ENCODE assay signal across 8 mouse cellular contexts in genomic region chr13:56112496-56112895, GRCm38 (mm10). TPM values are rescaled to one million over a fixed set of nuclear protein-coding genes. Genes with fewer than 3 reads are reported as not detected.
DNase-seq lines count a peak whose midpoint lies in the region; ATAC-seq and TF ChIP-seq lines count a peak whose summit lies in the region.

No protein-coding gene starts in this region.

- 0 out of 2 replicates have a peak overlapping the region, but pooled peaks have one; percentile 16 for H3K4me2 ChIP-seq in heart, embryonic 15.5 days
- peak overlapping the region; percentile 22 for H3K4me2 ChIP-seq in intestine, embryonic 15.5 days (replicated peaks)
- H3K4me2 ChIP-seq in stomach, postnatal 0 days (replicated peaks; ENCODE audit: low read depth) = no peak overlapping the region; the same call in 1 of the 2 replicates

- ATAC-seq in heart, embryonic 15.5 days (replicated peaks; ENCODE audit: insufficient number of reproducible peaks, insufficient read depth, low FRiP score, low read depth) = no peak
- peak; percentile 44; the same call in 1 of the 2 replicates for ATAC-seq in intestine, embryonic 15.5 days
- no peak; the same call in 1 of the 2 replicates for ATAC-seq in stomach, postnatal 0 days (ENCODE audit: low FRiP score, low TSS enrichment)

- DNase-seq in heart, postnatal 36 days = no peak
- peak; percentile 32 for DNase-seq in thymus, postnatal 14 days
- DNase-seq in thymus, postnatal 0 days (ENCODE audit: low spot score) = no peak
- peak; percentile 36 for DNase-seq in stomach, postnatal 0 days (ENCODE audit: low spot score)
- no peak for DNase-seq in adrenal gland, adult 8-10 months
- DNase-seq in ovary, postnatal 14 days (ENCODE audit: low spot score) = no peak

- H3K4me1 ChIP-seq in heart, embryonic 15.5 days (replicated peaks) = peaks cover 94% of the 10 kb centered on the region
- peaks cover 81% of the 10 kb centered on the region for H3K4me1 ChIP-seq in intestine, embryonic 15.5 days (replicated peaks)
- H3K4me1 ChIP-seq in stomach, postnatal 0 days (replicated peaks; ENCODE audit: control insufficient read depth, insufficient read depth) = peaks cover 35% of the 10 kb centered on the region

- no peak overlapping the region for H3K4me3 ChIP-seq in heart, embryonic 15.5 days
- H3K4me3 ChIP-seq in intestine, embryonic 15.5 days (replicated peaks) = no peak overlapping the region
- no peak overlapping the region for H3K4me3 ChIP-seq in stomach, postnatal 0 days (ENCODE audit: low read depth, low read length)

- peak overlapping the region; percentile 46 for H3K27ac ChIP-seq in heart, embryonic 15.5 days
- peak overlapping the region; percentile 72 for H3K27ac ChIP-seq in intestine, embryonic 15.5 days
- peak overlapping the region; percentile 79 for H3K27ac ChIP-seq in stomach, postnatal 0 days (replicated peaks)

- no peaks in the 10 kb centered on the region for H3K9me3 ChIP-seq in heart, embryonic 15.5 days (replicated peaks)
- H3K9me3 ChIP-seq in intestine, embryonic 15.5 days = no peaks in the 10 kb centered on the region
- H3K9me3 ChIP-seq in stomach, postnatal 0 days (ENCODE audit: control insufficient read depth, low read length) = no peaks in the 10 kb centered on the region

- no peaks in the 10 kb centered on the region for H3K27me3 ChIP-seq in heart, embryonic 15.5 days
- no peaks in the 10 kb centered on the region for H3K27me3 ChIP-seq in intestine, embryonic 15.5 days (replicated peaks)
- no peaks in the 10 kb centered on the region for H3K27me3 ChIP-seq in stomach, postnatal 0 days (ENCODE audit: control insufficient read depth, insufficient read depth, low read length)

- no peak for TF ChIP-seq EP300 in stomach, postnatal 0 days (optimal IDR thresholded peaks at IDR 0.05)

- intact Hi-C loops in heart, postnatal 36 days (cut with DNase I) = no loop called here

- WGBS in heart, embryonic 15.5 days = 25% methylated on average over 4 of the region's 4 CpGs
- WGBS in intestine, embryonic 15.5 days = 28% methylated on average over 4 of the region's 4 CpGs
- 10% methylated on average over 4 of the region's 4 CpGs for WGBS in stomach, postnatal 0 days

- peak; percentile 35 for TF ChIP-seq CTCF in stomach, postnatal 0 days (IDR thresholded peaks at IDR 0.05; ENCODE audit: low read depth)

- H3K36me3 ChIP-seq in heart, embryonic 15.5 days = no peaks in the 10 kb centered on the region
- no peaks in the 10 kb centered on the region for H3K36me3 ChIP-seq in intestine, embryonic 15.5 days
- 0 out of 2 replicates have a peak, but pooled peaks cover 2% of the 10 kb centered on the region for H3K36me3 ChIP-seq in stomach, postnatal 0 days (ENCODE audit: control insufficient read depth, insufficient read depth, low read length)

- H3K9ac ChIP-seq in heart, embryonic 15.5 days = peak overlapping the region; percentile 39
- H3K9ac ChIP-seq in intestine, embryonic 15.5 days = no peak overlapping the region
- H3K9ac ChIP-seq in stomach, postnatal 0 days (ENCODE audit: low read length) = 0 out of 2 replicates have a peak overlapping the region, but pooled peaks have one; percentile 13

RNA-seq across cellular contexts. Expression of gene H2afy, which starts 23.7 kb away (rescaled TPM):
- 98.9 and 135 TPM in 2 replicates for polyA plus RNA-seq in heart, embryonic 15.5 days (2015; fragmentation: Nextera tagmentation; extraction: Ambion mirVana)
- 10 to 100 TPM; 45.2 to 50.3 TPM for total RNA-seq in heart, postnatal 36 days (2021)
- 439 and 462 TPM in 2 replicates for polyA plus RNA-seq in thymus, postnatal 0 days (2015; fragmentation: Nextera tagmentation; extraction: Ambion mirVana)
- 297 and 322 TPM in 2 replicates for polyA plus RNA-seq in intestine, embryonic 15.5 days (2015; fragmentation: Nextera tagmentation; extraction: Ambion mirVana)
- polyA plus RNA-seq in stomach, postnatal 0 days (2015; fragmentation: Nextera tagmentation; extraction: Ambion mirVana) = 150 and 157 TPM in 2 replicates
- 100 to 1,000 TPM; 130 to 162 (median 139) TPM for total RNA-seq in adrenal gland, adult 8-10 months (2022)

Comparison
In these comparisons a context has a peak if more than half of its experiments do, and no peak if none do; other contexts are left out.
1. DNase-seq: peak in thymus, postnatal 14 days (single experiment) and stomach, postnatal 0 days (single experiment); none in heart, postnatal 36 days (0 of 2), thymus, postnatal 0 days (single experiment), adrenal gland, adult 8-10 months (single experiment) and ovary, postnatal 14 days (single experiment).
2. Peak in every context shown above with its lines, with median percentiles within 50 percentile points of each other: H3K27ac ChIP-seq.